Mouse (Mus musculus): Measurements from ENCODE around the gene Tmod4.

DNA sequence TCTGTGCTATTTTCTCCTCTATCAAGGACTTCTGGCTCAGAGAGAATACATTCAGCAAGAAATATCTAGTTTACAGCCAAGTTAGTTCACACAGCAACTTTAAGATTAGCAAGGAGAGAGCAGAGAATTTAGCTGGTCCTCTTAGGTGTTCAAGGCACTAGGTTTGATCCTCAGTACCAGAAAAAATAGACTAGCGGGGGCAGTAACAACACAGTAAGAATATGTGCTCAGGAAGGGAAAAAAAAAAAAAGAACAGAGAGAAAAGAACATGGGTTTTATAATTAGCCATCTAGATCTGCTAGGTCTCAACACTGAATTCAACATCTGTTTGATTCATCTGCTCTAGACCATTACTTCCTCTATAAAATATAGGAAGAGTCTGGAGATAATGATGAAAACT is 36.2 kb upstream of the Tmod4 start:
- TF ChIP-seq EP300 (IDR thresholded peaks at IDR 0.05) (no peak), CTCF (IDR thresholded peaks at IDR 0.05) (no peak)

Data from lung, postnatal 0 days (tissue).